Comparison of ENCODE assay signal across 8 mouse cellular contexts in the genomic region with DNA sequence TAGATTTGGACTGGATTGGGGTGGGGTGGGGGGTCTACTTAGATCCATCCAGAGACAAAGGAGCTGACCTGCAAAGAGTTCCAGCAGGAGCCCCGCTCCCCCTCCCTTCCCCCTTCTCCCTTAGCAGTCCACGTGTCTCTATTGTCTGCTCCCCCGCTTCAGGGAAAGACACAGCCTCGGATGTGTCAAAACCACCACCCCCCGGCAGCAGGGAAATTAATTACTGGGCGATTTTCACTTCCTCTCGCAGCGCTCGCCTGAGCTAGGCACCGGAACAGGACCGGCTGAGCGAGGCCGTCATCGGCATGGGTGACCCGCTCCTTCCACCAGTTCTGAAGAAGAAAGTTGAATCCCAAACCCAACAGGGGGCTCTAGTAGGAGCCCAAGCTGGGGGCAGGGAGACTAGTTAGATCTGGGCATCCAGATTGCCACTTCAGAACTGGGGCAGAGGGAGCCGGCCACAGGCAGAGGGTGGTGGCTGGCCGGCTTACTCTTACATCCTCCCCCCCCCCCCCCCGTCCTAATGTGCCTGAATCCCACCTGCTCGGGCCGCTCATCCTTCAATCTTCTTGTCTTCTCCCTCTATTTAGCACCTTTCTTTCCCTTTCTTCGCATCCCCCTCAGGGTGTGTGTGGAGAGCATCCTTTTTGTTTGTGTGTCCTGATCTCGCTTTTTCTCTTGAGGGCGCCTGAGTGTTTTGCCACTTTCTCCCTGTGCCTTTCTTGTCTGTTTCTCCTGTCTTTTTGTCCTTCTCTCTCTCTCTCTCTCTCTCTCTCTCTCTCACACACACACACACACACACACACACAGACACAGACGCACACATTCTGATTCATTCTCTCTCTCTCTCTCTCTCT. TPM values are rescaled to one million over a fixed set of nuclear protein-coding genes. Genes with fewer than 3 reads are reported as not detected.
DNase-seq lines count a peak whose midpoint lies in the region; ATAC-seq and TF ChIP-seq lines count a peak whose summit lies in the region.

A gene (plus strand): TSS at position 845 of the 857 bp plus-strand sequence.

- peak; percentile 38 for DNase-seq in right cerebral cortex, adult 18-20 months
- no peak for DNase-seq in right cerebral cortex, postnatal 25 days
- DNase-seq in hindbrain, embryonic 11.5 days (ENCODE audit: low spot score) = peak; percentile 77
- DNase-seq in liver = peak; percentile 21
- peak; percentile 70 for DNase-seq in retina, embryonic 14.5 days (ENCODE audit: low spot score)
- no peak for DNase-seq in thymus, adult 2 months
- DNase-seq in spleen, postnatal 14 days (ENCODE audit: low spot score in 2 of 2) = no peak

- H3K27me3 ChIP-seq in embryonic facial prominence, embryonic 13.5 days = peaks cover 98% of the 10 kb centered on the region
- 0 out of 2 replicates have a peak, but pooled peaks cover 7% of the 10 kb centered on the region for H3K27me3 ChIP-seq in hindbrain, embryonic 11.5 days (ENCODE audit: control insufficient read depth, insufficient read depth, low read length)
- H3K27me3 ChIP-seq in thymus, adult 2 months (ENCODE audit: control insufficient read depth, insufficient read depth, low read length) = peaks cover 15% of the 10 kb centered on the region; the same call in 1 of the 2 replicates

- H3K4me1 ChIP-seq in embryonic facial prominence, embryonic 13.5 days = peaks cover 18% of the 10 kb centered on the region
- no peaks in the 10 kb centered on the region for H3K4me1 ChIP-seq in hindbrain, embryonic 11.5 days (replicated peaks; ENCODE audit: control insufficient read depth, insufficient read depth, low read length)
- peaks cover 4% of the 10 kb centered on the region; the same call in 1 of the 2 replicates for H3K4me1 ChIP-seq in thymus, adult 2 months (replicated peaks; ENCODE audit: control insufficient read depth, insufficient read depth, low read length)

- no peak for ATAC-seq in embryonic facial prominence, embryonic 13.5 days (ENCODE audit: insufficient number of reproducible peaks, insufficient read depth, low FRiP score, low TSS enrichment, low read depth)
- ATAC-seq in hindbrain, embryonic 11.5 days (ENCODE audit: low FRiP score) = peak; percentile 81

- H3K9me3 ChIP-seq in embryonic facial prominence, embryonic 13.5 days = no peaks in the 10 kb centered on the region
- no peaks in the 10 kb centered on the region for H3K9me3 ChIP-seq in hindbrain, embryonic 11.5 days (ENCODE audit: control insufficient read depth, low read length)

- WGBS in embryonic facial prominence, embryonic 13.5 days = under 1% methylated on average over 24 of the region's 24 CpGs
- whole genome bisulfite sequencing in hindbrain, embryonic 11.5 days = under 1% methylated on average over 20 of the region's 24 CpGs
- WGBS in thymus, adult 2 months = 2% methylated on average over 23 of the region's 24 CpGs

- H3K27ac ChIP-seq in embryonic facial prominence, embryonic 13.5 days = no peak within 1 kb of the TSS
- H3K27ac ChIP-seq in hindbrain, embryonic 11.5 days (ENCODE audit: low read depth, low read length) = peak within 1 kb of the TSS; percentile 94
- H3K27ac ChIP-seq in thymus, adult 2 months (ENCODE audit: control insufficient read depth, insufficient read depth, low read length) = no peak within 1 kb of the TSS

- TF ChIP-seq CTCF in thymus, adult 2 months (IDR thresholded peaks at IDR 0.05; ENCODE audit: borderline replicate concordance, control insufficient read depth, extremely low read depth, insufficient read depth, low read length, poor library complexity) = no peak

- TF ChIP-seq POLR2A in thymus, adult 2 months (IDR thresholded peaks at IDR 0.05; ENCODE audit: control insufficient read depth, extremely low read depth, insufficient read depth, low read length, poor library complexity) = no peak

- H3K36me3 ChIP-seq in embryonic facial prominence, embryonic 13.5 days = no peaks in the 10 kb centered on the region
- no peaks in the 10 kb centered on the region for H3K36me3 ChIP-seq in hindbrain, embryonic 11.5 days (ENCODE audit: control insufficient read depth, insufficient read depth, low read length)
- no peaks in the 10 kb centered on the region for H3K36me3 ChIP-seq in thymus, adult 2 months (ENCODE audit: control insufficient read depth, insufficient read depth, low read length)

- peak within 1 kb of the TSS; percentile 80 for H3K4me2 ChIP-seq in embryonic facial prominence, embryonic 13.5 days
- H3K4me2 ChIP-seq in hindbrain, embryonic 11.5 days (replicated peaks; ENCODE audit: low read depth, low read length) = peak within 1 kb of the TSS; percentile 65

- peak within 1 kb of the TSS; percentile 42 for H3K4me3 ChIP-seq in embryonic facial prominence, embryonic 13.5 days
- peak within 1 kb of the TSS; percentile 74 for H3K4me3 ChIP-seq in hindbrain, embryonic 11.5 days (ENCODE audit: low read depth, low read length)
- H3K4me3 ChIP-seq in thymus, adult 2 months (ENCODE audit: control insufficient read depth, insufficient read depth, low read length) = no peak within 1 kb of the TSS

- H3K9ac ChIP-seq in embryonic facial prominence, embryonic 13.5 days = peak within 1 kb of the TSS; percentile 44; the same call in 1 of the 2 replicates
- peak within 1 kb of the TSS; percentile 86 for H3K9ac ChIP-seq in hindbrain, embryonic 11.5 days (ENCODE audit: low read depth, low read length)

RNA-seq across cellular contexts. Expression of the gene that starts here (rescaled TPM):
- polyA plus RNA-seq in embryonic facial prominence, embryonic 13.5 days (2015; fragmentation: Nextera tagmentation; extraction: Ambion mirVana) = 0.12 and 0.17 TPM in 2 replicates
- 27.1 and 31.4 TPM in 2 replicates for polyA plus RNA-seq in hindbrain, embryonic 11.5 days (2014; fragmentation: Nextera tagmentation; extraction: Ambion mirVana)
- 0.16 and 0.27 TPM in 2 replicates for polyA plus RNA-seq in thymus, adult 2 months (2012; rRNA removed)

Comparison
In these comparisons a context has a peak if more than half of its experiments do, and no peak if none do; other contexts are left out.
1. RNA of the gene that starts here (polyA plus RNA-seq): 27.1 to 31.4 TPM in hindbrain, embryonic 11.5 days; 0.12 to 0.17 TPM in embryonic facial prominence, embryonic 13.5 days and 0.16 to 0.27 TPM in thymus, adult 2 months; every median in the first group is over 10 times any median in the second.
2. DNase-seq: peak in right cerebral cortex, adult 18-20 months (single experiment), hindbrain, embryonic 11.5 days (single experiment), liver (single experiment) and retina, embryonic 14.5 days (single experiment); none in right cerebral cortex, postnatal 25 days (single experiment), thymus, adult 2 months (single experiment) and spleen, postnatal 14 days (0 of 2).